Mouse (Mus musculus): ENCODE measurements at regions not wholly inside any gene's neighbourhood (a gene's known extent, or its start where the extent isn't known, plus 50 kb on each side); places are given as distances from the start of the nearest gene placed in this dataset.
A peak's percentile ranks its signal among the peaks of the same experiment; 100 is the strongest.

- Histone ChIP-seq H3K27ac (replicated peaks) (no peak overlapping the region), H3K4me2 (replicated peaks; ENCODE audit: low read depth) (no peak overlapping the region), H3K4me1 (replicated peaks; ENCODE audit: control insufficient read depth, insufficient read depth) (no peaks in the 10 kb centered on the region), H3K36me3 (ENCODE audit: control insufficient read depth, insufficient read depth, low read length) (no peaks in the 10 kb centered on the region), H3K4me3 (ENCODE audit: low read depth, low read length) (no peak overlapping the region), H3K9ac (ENCODE audit: low read length) (no peak overlapping the region), H3K9me3 (ENCODE audit: control insufficient read depth, low read length) (no peaks in the 10 kb centered on the region), H3K27me3 (ENCODE audit: control insufficient read depth, insufficient read depth, low read length) (no peaks in the 10 kb centered on the region)
- TF ChIP-seq CTCF (IDR thresholded peaks at IDR 0.05; ENCODE audit: low read depth) (no peak), EP300 (optimal IDR thresholded peaks at IDR 0.05) (no peak)
- WGBS = 36% methylated on average over 8 of the region's 8 CpGs
- ATAC-seq (ENCODE audit: low FRiP score, low TSS enrichment) = no peak
- DNase-seq (ENCODE audit: low spot score) = no peak
These were observed 283.5 kb upstream of the Sorcs1 start for GRCm38 (mm10) chr19:50961910-50962309.

- ATAC-seq (ENCODE audit: low FRiP score, low TSS enrichment) = no peak
- no peak for TF ChIP-seq EP300 (optimal IDR thresholded peaks at IDR 0.05)
- no peak for TF ChIP-seq CTCF (IDR thresholded peaks at IDR 0.05; ENCODE audit: low read depth)
- DNase-seq (ENCODE audit: low spot score) = no peak
- WGBS = 81% methylated on average over 1 of the region's 1 CpGs
- Histone ChIP-seq H3K4me1 (replicated peaks; ENCODE audit: control insufficient read depth, insufficient read depth) (no peaks in the 10 kb centered on the region), H3K9ac (ENCODE audit: low read length) (no peak overlapping the region), H3K4me3 (ENCODE audit: low read depth, low read length) (no peak overlapping the region), H3K9me3 (ENCODE audit: control insufficient read depth, low read length) (no peaks in the 10 kb centered on the region), H3K27ac (replicated peaks) (no peak overlapping the region), H3K36me3 (ENCODE audit: control insufficient read depth, insufficient read depth, low read length) (no peaks in the 10 kb centered on the region), H3K4me2 (replicated peaks; ENCODE audit: low read depth) (no peak overlapping the region), H3K27me3 (ENCODE audit: control insufficient read depth, insufficient read depth, low read length) (no peaks in the 10 kb centered on the region)
These were observed 266.6 kb upstream of the Sorcs1 start for GRCm38 (mm10) chr19:50945006-50945405.

- no peak overlapping the region for H3K9ac ChIP-seq (ENCODE audit: low read length)
- H3K4me2 ChIP-seq (replicated peaks; ENCODE audit: low read depth) = no peak overlapping the region
- no peak overlapping the region for H3K27ac ChIP-seq (replicated peaks)
- H3K27me3 ChIP-seq (ENCODE audit: control insufficient read depth, insufficient read depth, low read length) = no peaks in the 10 kb centered on the region
- no peaks in the 10 kb centered on the region for H3K9me3 ChIP-seq (ENCODE audit: control insufficient read depth, low read length)
- H3K4me3 ChIP-seq (ENCODE audit: low read depth, low read length) = no peak overlapping the region
- no peaks in the 10 kb centered on the region for H3K36me3 ChIP-seq (ENCODE audit: control insufficient read depth, insufficient read depth, low read length)
- no peak for DNase-seq (ENCODE audit: low spot score)
- TF ChIP-seq CTCF (IDR thresholded peaks at IDR 0.05; ENCODE audit: low read depth) (no peak), EP300 (optimal IDR thresholded peaks at IDR 0.05) (no peak)
- ATAC-seq (ENCODE audit: low FRiP score, low TSS enrichment) = no peak
- H3K4me1 ChIP-seq (replicated peaks; ENCODE audit: control insufficient read depth, insufficient read depth) = no peaks in the 10 kb centered on the region
These were observed 233.2 kb upstream of the Sorcs1 start for GRCm38 (mm10) chr19:50911646-50912045.

- no peaks in the 10 kb centered on the region for H3K4me1 ChIP-seq (replicated peaks; ENCODE audit: control insufficient read depth, insufficient read depth)
- no peaks in the 10 kb centered on the region for H3K36me3 ChIP-seq (ENCODE audit: control insufficient read depth, insufficient read depth, low read length)
- H3K27me3 ChIP-seq (ENCODE audit: control insufficient read depth, insufficient read depth, low read length) = no peaks in the 10 kb centered on the region
- H3K9me3 ChIP-seq (ENCODE audit: control insufficient read depth, low read length) = no peaks in the 10 kb centered on the region
- DNase-seq (ENCODE audit: low spot score) (no peak), ATAC-seq (ENCODE audit: low FRiP score, low TSS enrichment) (no peak)
- TF ChIP-seq CTCF (IDR thresholded peaks at IDR 0.05; ENCODE audit: low read depth) (peak; percentile 37; the same call in 1 of the 2 replicates), EP300 (optimal IDR thresholded peaks at IDR 0.05) (no peak)
- whole genome bisulfite sequencing = 66% methylated on average over 1 of the region's 1 CpGs
- no peak overlapping the region for H3K9ac ChIP-seq (ENCODE audit: low read length)
- no peak overlapping the region for H3K27ac ChIP-seq (replicated peaks)
- no peak overlapping the region for H3K4me2 ChIP-seq (replicated peaks; ENCODE audit: low read depth)
- no peak overlapping the region for H3K4me3 ChIP-seq (ENCODE audit: low read depth, low read length)
These were observed 232.2 kb upstream of the Sorcs1 start for GRCm38 (mm10) chr19:50910674-50911073.

GRCm38 (mm10) chr19:50908751-50909150 lies 230.3 kb upstream of the Sorcs1 start:
- H3K4me3 ChIP-seq (ENCODE audit: low read depth, low read length) = no peak overlapping the region
- 58% methylated on average over 4 of the region's 4 CpGs for WGBS
- H3K4me1 ChIP-seq (replicated peaks; ENCODE audit: control insufficient read depth, insufficient read depth) = no peaks in the 10 kb centered on the region
- H3K9me3 ChIP-seq (ENCODE audit: control insufficient read depth, low read length) = no peaks in the 10 kb centered on the region
- no peak overlapping the region for H3K27ac ChIP-seq (replicated peaks)
- ATAC-seq (ENCODE audit: low FRiP score, low TSS enrichment) (no peak), DNase-seq (ENCODE audit: low spot score) (no peak)
- H3K4me2 ChIP-seq (replicated peaks; ENCODE audit: low read depth) = no peak overlapping the region
- no peak overlapping the region for H3K9ac ChIP-seq (ENCODE audit: low read length)
- TF ChIP-seq CTCF (IDR thresholded peaks at IDR 0.05; ENCODE audit: low read depth) (no peak), EP300 (optimal IDR thresholded peaks at IDR 0.05) (no peak)
- no peaks in the 10 kb centered on the region for H3K36me3 ChIP-seq (ENCODE audit: control insufficient read depth, insufficient read depth, low read length)
- H3K27me3 ChIP-seq (ENCODE audit: control insufficient read depth, insufficient read depth, low read length) = no peaks in the 10 kb centered on the region

GRCm38 (mm10) chr19:50893755-50894154 lies 215.3 kb upstream of the Sorcs1 start:
- DNase-seq (ENCODE audit: low spot score) (no peak), ATAC-seq (ENCODE audit: low FRiP score, low TSS enrichment) (no peak)
- no peaks in the 10 kb centered on the region for H3K36me3 ChIP-seq (ENCODE audit: control insufficient read depth, insufficient read depth, low read length)
- H3K9me3 ChIP-seq (ENCODE audit: control insufficient read depth, low read length) = no peaks in the 10 kb centered on the region
- H3K9ac ChIP-seq (ENCODE audit: low read length) = no peak overlapping the region
- no peak overlapping the region for H3K27ac ChIP-seq (replicated peaks)
- TF ChIP-seq CTCF (IDR thresholded peaks at IDR 0.05; ENCODE audit: low read depth) (no peak), EP300 (optimal IDR thresholded peaks at IDR 0.05) (no peak)
- H3K4me2 ChIP-seq (replicated peaks; ENCODE audit: low read depth) = no peak overlapping the region
- WGBS = 73% methylated on average over 3 of the region's 3 CpGs
- no peaks in the 10 kb centered on the region for H3K27me3 ChIP-seq (ENCODE audit: control insufficient read depth, insufficient read depth, low read length)
- no peak overlapping the region for H3K4me3 ChIP-seq (ENCODE audit: low read depth, low read length)
- no peaks in the 10 kb centered on the region for H3K4me1 ChIP-seq (replicated peaks; ENCODE audit: control insufficient read depth, insufficient read depth)
